Mouse (Mus musculus) T-helper 1 cell (primary cell): Measurements from ENCODE around the gene Olfr1489.
"Not testable (repeated sequence)": the region's sequence is repeated elsewhere in the genome, so short reads cannot be mapped to it uniquely, and the experiment has no call there.

ENCODE experiments used
- in situ Hi-C: fragments of 300-600 bp; cut with MboI, MseI; formaldehyde crosslinking; loops from one replicate; pipeline ENCODE4 v1.15.1; 2025; ENCODE audit warnings: high pct_unique_total_duplicates

Gene Olfr1489

DNA sequence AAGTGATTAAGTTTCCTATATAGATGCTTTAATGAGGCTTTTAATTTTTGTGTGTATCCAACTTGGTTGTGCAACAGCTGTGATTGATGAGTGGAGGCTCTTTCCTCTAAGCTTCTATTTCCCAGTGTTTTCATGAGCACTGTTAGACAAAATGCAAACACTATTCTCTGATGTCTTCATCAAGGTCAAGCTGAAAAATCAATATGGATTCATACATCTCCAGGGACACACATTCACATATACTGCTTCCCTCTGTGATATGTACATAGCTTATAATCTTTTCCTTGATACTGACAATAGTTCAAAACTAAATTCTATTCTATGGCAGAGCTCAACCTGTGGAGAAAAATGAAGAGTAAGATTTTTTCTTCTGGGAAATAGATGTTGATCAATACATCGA, at the start of gene Olfr1489:
Gene Olfr1489, plus strand, starts transcription at position 301 of the 400 bp plus-strand sequence.
- in situ Hi-C loops = no loop called here

DNA sequence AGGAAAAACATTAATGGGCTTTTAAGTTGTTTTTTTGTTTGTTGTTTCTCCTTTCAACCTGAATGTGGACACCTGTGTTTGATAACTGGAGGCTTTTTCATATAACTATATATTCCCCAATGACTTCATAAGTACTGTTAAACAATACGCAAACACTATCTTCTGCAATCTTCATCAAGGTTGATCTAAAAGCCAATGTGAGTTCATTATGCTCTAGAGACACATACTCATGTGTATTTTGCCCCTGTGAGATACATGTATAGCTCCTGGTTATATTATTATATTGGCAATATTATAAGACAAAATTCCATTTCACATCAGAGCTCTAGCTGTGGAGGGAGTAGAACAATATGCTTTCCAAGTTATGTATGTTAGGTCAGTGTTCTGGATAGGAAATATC, 48.2 kb upstream of the Olfr1489 start, which contains the start of gene Olfr1484:
Gene Olfr1484, plus strand, starts transcription at position 301 of the 400 bp plus-strand sequence.
- in situ Hi-C loops = no loop called here

DNA sequence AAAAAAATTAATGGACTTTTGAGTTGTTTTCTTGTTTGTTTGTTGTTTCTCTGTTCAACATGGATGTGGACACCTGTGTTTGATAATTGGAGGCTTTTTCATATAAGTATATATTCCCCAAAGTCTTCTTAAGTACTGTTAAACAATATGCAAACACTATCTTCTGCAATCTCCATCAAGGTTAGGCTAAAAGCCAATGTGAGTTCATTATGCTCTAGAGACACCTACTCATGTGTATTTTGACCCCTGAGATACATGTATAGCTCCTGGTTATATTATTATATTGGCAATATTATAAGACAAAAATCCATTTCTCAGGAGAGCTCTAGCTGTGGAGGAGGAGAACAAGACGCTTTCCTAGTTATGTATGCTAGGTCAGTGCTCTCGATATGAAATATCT, 14.3 kb upstream of the Olfr1489 start, which contains the start of gene Olfr1487:
Gene Olfr1487, plus strand, starts transcription at position 301 of the 400 bp plus-strand sequence.
- in situ Hi-C loops = not testable (repeated sequence)

DNA sequence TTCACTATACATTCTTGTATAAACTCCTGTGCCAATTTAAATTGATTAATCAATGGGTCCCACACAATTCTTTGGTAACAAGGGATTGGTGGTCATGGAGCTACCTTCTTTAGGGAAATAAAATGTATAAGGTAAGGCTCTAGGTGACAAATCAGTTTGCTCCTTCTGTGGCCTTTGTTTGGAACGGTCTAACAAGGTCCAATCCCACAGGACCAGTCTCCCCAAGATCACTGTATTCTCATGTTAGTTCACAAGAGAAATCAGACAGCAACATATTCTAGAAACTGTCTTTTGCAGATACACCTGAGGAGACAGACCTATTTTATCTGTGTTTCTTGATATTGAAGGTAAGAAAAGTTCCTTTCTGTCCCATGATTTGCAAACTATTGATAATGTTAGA, 19.4 kb downstream of the Olfr1489 start, which contains the start of gene Olfr1490:
Gene Olfr1490, plus strand, starts transcription at position 301 of the 400 bp plus-strand sequence.
- in situ Hi-C loops = no loop called here
